In the genomic region with DNA sequence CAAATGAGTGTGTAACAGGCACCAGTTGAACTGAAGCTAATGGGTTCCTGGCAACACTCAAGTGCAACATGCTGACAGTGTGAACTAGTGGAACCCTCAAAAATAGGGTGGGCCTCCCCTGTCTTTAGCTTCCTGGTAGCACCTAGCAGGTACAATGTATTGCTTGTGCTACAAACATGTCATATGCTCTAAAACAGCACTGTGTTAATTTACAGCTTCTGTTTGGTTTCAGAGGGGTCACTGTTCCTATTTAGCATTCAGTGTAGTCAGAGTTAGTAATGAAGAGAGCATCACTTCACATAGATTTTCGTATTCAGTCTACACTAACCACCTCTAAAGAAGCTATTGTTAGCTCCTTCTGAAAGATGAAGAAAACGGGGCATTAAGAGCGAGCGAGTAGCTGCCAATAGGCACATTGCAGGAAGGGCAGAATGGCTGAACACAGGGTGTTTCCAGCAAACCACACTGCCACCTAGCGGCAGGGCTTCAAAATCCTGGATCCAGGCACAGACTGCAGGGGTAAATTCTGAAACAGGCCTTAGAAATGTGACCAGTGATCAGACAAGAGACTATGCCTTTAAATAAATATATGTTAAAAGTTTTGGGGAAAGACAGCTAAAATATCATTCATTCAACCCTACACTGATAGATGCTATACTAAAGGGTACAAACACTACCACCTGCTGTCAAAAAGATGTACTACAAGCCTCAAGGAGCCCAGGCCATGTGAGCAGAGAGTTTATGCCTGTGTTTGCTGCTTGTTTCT, we compare ENCODE assay signal across 8 mouse cellular contexts. TPM values are rescaled to one million over a fixed set of nuclear protein-coding genes. Genes with fewer than 3 reads are reported as not detected.
DNase-seq lines count a peak whose midpoint lies in the region; ATAC-seq lines count a peak whose summit lies in the region.

No protein-coding gene starts in this region.

- H3K4me2 ChIP-seq in intestine, embryonic 15.5 days (replicated peaks), result no peak overlapping the region

- no peak overlapping the region for H3K9ac ChIP-seq in intestine, embryonic 15.5 days

- intact Hi-C loops in gastrocnemius, postnatal 36 days (cut with DNase I), result loop anchor here (5.0 kb wide), 1 partner anchor 76 kb away; a partner anchor contains a TSS
- intact Hi-C loops in left cerebral cortex, postnatal 14 days (cut with DNase I), result loop anchor here (2.0 kb wide), 2 partner anchors 78 to 130 kb away; a partner anchor contains a TSS

- H3K4me1 ChIP-seq in intestine, embryonic 15.5 days (replicated peaks), result no peaks in the 10 kb centered on the region
- H3K4me1 ChIP-seq in midbrain, embryonic 10.5 days, result no peaks in the 10 kb centered on the region

- H3K27ac ChIP-seq in intestine, embryonic 15.5 days, result no peak overlapping the region
- H3K27ac ChIP-seq in midbrain, embryonic 10.5 days (replicated peaks), result no peak overlapping the region

- H3K4me3 ChIP-seq in intestine, embryonic 15.5 days (replicated peaks), result no peak overlapping the region
- no peak overlapping the region for H3K4me3 ChIP-seq in midbrain, embryonic 10.5 days

- peak; percentile 82 for ATAC-seq in intestine, embryonic 15.5 days

- WGBS in intestine, embryonic 15.5 days, result 6% methylated on average over 5 of the region's 5 CpGs
- 9% methylated on average over 5 of the region's 5 CpGs for WGBS in midbrain, embryonic 10.5 days

- no peaks in the 10 kb centered on the region for H3K36me3 ChIP-seq in intestine, embryonic 15.5 days
- H3K36me3 ChIP-seq in midbrain, embryonic 10.5 days, result no peaks in the 10 kb centered on the region

- no peaks in the 10 kb centered on the region for H3K9me3 ChIP-seq in intestine, embryonic 15.5 days
- H3K9me3 ChIP-seq in midbrain, embryonic 10.5 days (replicated peaks), result no peaks in the 10 kb centered on the region

- H3K27me3 ChIP-seq in intestine, embryonic 15.5 days (replicated peaks), result no peaks in the 10 kb centered on the region
- no peaks in the 10 kb centered on the region for H3K27me3 ChIP-seq in midbrain, embryonic 10.5 days (ENCODE audit: low read depth, poor library complexity, severe bottlenecking)

- DNase-seq in adipocyte (ENCODE audit: low spot score), result peak; percentile 89
- DNase-seq in embryo, embryonic 10 days (ENCODE audit: low spot score), result peak; percentile 90
- DNase-seq in gastrocnemius, postnatal 36 days, result peak; percentile 56 to 64
- DNase-seq in left cerebral cortex, postnatal 14 days (ENCODE audit: low spot score in 2 of 2), result peak; percentile 84 to 85
- peak; percentile 76 for DNase-seq in midbrain, embryonic 10.5 days (ENCODE audit: low spot score)
- DNase-seq in right cerebral cortex, postnatal 36 days (ENCODE audit: low spot score in 2 of 2), result peak; percentile 45 to 50
- peak; percentile 60 to 79 for DNase-seq in urinary bladder, postnatal 4 days (ENCODE audit: low spot score in 2 of 2)

RNA-seq across cellular contexts. Expression of a gene that starts 13.1 kb away (rescaled TPM):
- total RNA-seq in gastrocnemius, postnatal 36 days (2021), result under 1 TPM; 0.12 to 0.28 TPM
- 0.43 and 0.44 TPM in 2 replicates for polyA plus RNA-seq in intestine, embryonic 15.5 days (2015; fragmentation: Nextera tagmentation; extraction: Ambion mirVana)
- under 1 TPM; 0.66 to 0.87 TPM for total RNA-seq in left cerebral cortex, postnatal 14 days (2021)
- polyA plus RNA-seq in midbrain, embryonic 10.5 days (2016; fragmentation: Nextera tagmentation; extraction: Ambion mirVana), result 0.36 and 0.52 TPM in 2 replicates

RNA-seq across cellular contexts. Expression of a gene that starts 23.5 kb away (rescaled TPM):
- under 1 TPM; 0.38 to 0.67 TPM for total RNA-seq in gastrocnemius, postnatal 36 days (2021)
- 0.16 and 0.73 TPM in 2 replicates for polyA plus RNA-seq in intestine, embryonic 15.5 days (2015; fragmentation: Nextera tagmentation; extraction: Ambion mirVana)
- not detected for total RNA-seq in left cerebral cortex, postnatal 14 days (2021)
- 0.05 TPM in 1 of 2 replicates, not detected in the other for polyA plus RNA-seq in midbrain, embryonic 10.5 days (2016; fragmentation: Nextera tagmentation; extraction: Ambion mirVana)
